Comparison of ENCODE assay signal across 11 mouse cellular contexts in genomic region chr8:49696709-49697108, GRCm38 (mm10).
"Had no signal": no experiment of that assay in that cellular context is flagged by ENCODE, and none has a peak within 500 bp of the region (broad histone marks: within the 10 kb centered on the region; RNA-seq: fewer than 3 reads in every experiment).

No protein-coding gene starts in this region.

- H3K36me3 ChIP-seq: kidney, embryonic 15.5 days; limb, embryonic 13.5 days; liver, embryonic 12.5 days; midbrain, embryonic 12.5 days had no signal

- H3K27me3 ChIP-seq: kidney, embryonic 15.5 days; limb, embryonic 13.5 days; liver, embryonic 12.5 days; midbrain, embryonic 12.5 days had no signal

- DNase-seq: kidney, adult 11 months; kidney, postnatal 25 days; left cerebral cortex, postnatal 4 days; lung, embryonic 14.5 days; lung, postnatal 10 days; right cerebral cortex, postnatal 14 days; thymus, postnatal 36 days had no signal

- H3K27ac ChIP-seq: kidney, embryonic 15.5 days; limb, embryonic 13.5 days; liver, embryonic 12.5 days; midbrain, embryonic 12.5 days had no signal

- H3K4me1 ChIP-seq: kidney, embryonic 15.5 days; liver, embryonic 12.5 days; midbrain, embryonic 12.5 days had no signal

- H3K4me3 ChIP-seq: kidney, embryonic 15.5 days; limb, embryonic 13.5 days; liver, embryonic 12.5 days; midbrain, embryonic 12.5 days had no signal

- H3K4me2 ChIP-seq: kidney, embryonic 15.5 days; limb, embryonic 13.5 days; liver, embryonic 12.5 days; lung, embryonic 14.5 days; midbrain, embryonic 12.5 days had no signal
